Comparison of ENCODE assay signal across 21 mouse cellular contexts in the genomic region with DNA sequence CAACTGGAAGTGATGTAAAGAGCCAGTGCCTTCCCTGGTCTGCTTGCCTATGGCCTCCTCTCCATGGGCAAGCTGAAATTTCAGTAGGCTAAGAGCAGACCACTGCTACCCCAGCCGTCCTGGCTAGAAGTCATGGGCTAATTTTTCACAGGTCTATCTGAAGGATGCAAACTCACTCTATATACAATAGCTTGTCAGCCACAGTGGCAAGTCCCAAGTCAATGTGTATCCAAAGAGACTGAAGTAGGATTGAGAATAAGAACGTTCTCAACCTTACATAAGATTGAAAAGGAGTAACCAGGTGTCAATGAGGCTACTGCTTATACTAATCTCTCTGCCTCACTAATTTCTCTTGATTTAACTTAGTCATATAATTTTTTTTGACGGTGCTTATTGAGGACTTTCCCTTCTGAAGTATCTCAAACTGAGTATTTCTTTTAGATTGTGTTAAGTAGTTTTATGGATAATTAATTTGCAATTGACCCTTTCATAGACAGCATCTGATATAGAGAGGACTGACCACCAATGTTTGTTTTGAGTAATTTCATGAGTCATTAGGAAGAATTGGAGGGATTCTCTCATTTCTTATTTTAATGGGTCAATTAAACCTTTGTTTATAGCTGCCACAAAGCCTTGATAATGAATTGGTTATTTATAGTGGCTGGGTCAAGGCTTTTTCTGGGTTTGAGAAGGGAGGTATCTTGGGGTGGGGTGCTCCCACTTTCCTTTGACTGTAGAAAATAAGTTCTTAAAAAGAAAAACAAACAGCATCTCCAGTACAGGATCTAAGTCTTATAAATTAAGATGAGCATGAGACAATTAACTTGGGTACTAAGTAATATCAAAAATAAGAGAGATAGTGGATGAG.
DNase-seq lines count a peak whose midpoint lies in the region; ATAC-seq and TF ChIP-seq lines count a peak whose summit lies in the region.
"Had no signal": no experiment of that assay in that cellular context is flagged by ENCODE, and none has a peak within 500 bp of the region (broad histone marks: within the 10 kb centered on the region; RNA-seq: fewer than 3 reads in every experiment).

No protein-coding gene starts in this region.

- H3K36me3 ChIP-seq in kidney, embryonic 15.5 days: no peaks in the 10 kb centered on the region
- H3K36me3 ChIP-seq in kidney, postnatal 0 days (ENCODE audit: insufficient read depth, low read length): no peaks in the 10 kb centered on the region
- H3K36me3 ChIP-seq in lung, postnatal 0 days (ENCODE audit: insufficient read depth, low read length): no peaks in the 10 kb centered on the region
- H3K36me3 ChIP-seq: embryonic facial prominence, embryonic 10.5 days; embryonic facial prominence, embryonic 12.5 days; forebrain, embryonic 15.5 days had no signal

- no peaks in the 10 kb centered on the region for H3K9me3 ChIP-seq in kidney, embryonic 15.5 days (replicated peaks)
- no peaks in the 10 kb centered on the region for H3K9me3 ChIP-seq in kidney, postnatal 0 days (replicated peaks; ENCODE audit: low read length)
- H3K9me3 ChIP-seq in lung, postnatal 0 days (ENCODE audit: low read length): no peaks in the 10 kb centered on the region
- H3K9me3 ChIP-seq: embryonic facial prominence, embryonic 10.5 days; embryonic facial prominence, embryonic 12.5 days; forebrain, embryonic 13.5 days; forebrain, embryonic 15.5 days had no signal

- no peaks in the 10 kb centered on the region for H3K27me3 ChIP-seq in kidney, embryonic 15.5 days
- no peaks in the 10 kb centered on the region for H3K27me3 ChIP-seq in kidney, postnatal 0 days (ENCODE audit: insufficient read depth, low read length)
- no peaks in the 10 kb centered on the region for H3K27me3 ChIP-seq in lung, postnatal 0 days (replicated peaks; ENCODE audit: insufficient read depth, low read length)
- H3K27me3 ChIP-seq: embryonic facial prominence, embryonic 12.5 days; forebrain, embryonic 13.5 days; forebrain, embryonic 15.5 days; Patski had no signal

- TF ChIP-seq EP300 in lung, postnatal 0 days (IDR thresholded peaks at IDR 0.05): no peak

- no peak overlapping the region for H3K4me3 ChIP-seq in kidney, embryonic 15.5 days (replicated peaks)
- H3K4me3 ChIP-seq in kidney, postnatal 0 days (replicated peaks; ENCODE audit: low read depth, low read length): no peak overlapping the region
- no peak overlapping the region for H3K4me3 ChIP-seq in lung, postnatal 0 days (ENCODE audit: low read depth, low read length)
- H3K4me3 ChIP-seq: embryonic facial prominence, embryonic 10.5 days; embryonic facial prominence, embryonic 12.5 days; forebrain, embryonic 13.5 days; forebrain, embryonic 15.5 days had no signal

- no peak overlapping the region for H3K9ac ChIP-seq in kidney, embryonic 15.5 days
- no peak overlapping the region for H3K9ac ChIP-seq in kidney, postnatal 0 days (ENCODE audit: low read depth, low read length)
- H3K9ac ChIP-seq in lung, postnatal 0 days (replicated peaks; ENCODE audit: low read depth): no peak overlapping the region
- H3K9ac ChIP-seq: embryonic facial prominence, embryonic 12.5 days; forebrain, embryonic 13.5 days; forebrain, embryonic 15.5 days had no signal

- 0 out of 2 replicates have a peak overlapping the region, but pooled peaks have one; percentile 27 for H3K27ac ChIP-seq in kidney, embryonic 15.5 days
- no peak overlapping the region for H3K27ac ChIP-seq in kidney, postnatal 0 days
- H3K27ac ChIP-seq in lung, postnatal 0 days (ENCODE audit: low read length): no peak overlapping the region
- H3K27ac ChIP-seq: embryonic facial prominence, embryonic 10.5 days; embryonic facial prominence, embryonic 12.5 days; forebrain, embryonic 13.5 days; forebrain, embryonic 15.5 days had no signal

- ATAC-seq in kidney, embryonic 15.5 days (replicated peaks; ENCODE audit: low FRiP score): peak; percentile 80
- ATAC-seq in kidney, postnatal 0 days (replicated peaks; ENCODE audit: low FRiP score, low read depth): no peak
- ATAC-seq in lung, postnatal 0 days: no peak
- ATAC-seq: activated CD4-positive, CD25-positive, alpha-beta regulatory T cell, adult 4 months; forebrain, embryonic 13.5 days; forebrain, embryonic 15.5 days; Patski had no signal

- no peak overlapping the region for H3K4me2 ChIP-seq in kidney, embryonic 15.5 days
- no peak overlapping the region for H3K4me2 ChIP-seq in kidney, postnatal 0 days (ENCODE audit: low read length)
- H3K4me2 ChIP-seq in lung, postnatal 0 days (replicated peaks; ENCODE audit: low read depth, low read length): no peak overlapping the region
- H3K4me2 ChIP-seq: embryonic facial prominence, embryonic 12.5 days; forebrain, embryonic 13.5 days; forebrain, embryonic 15.5 days had no signal

- H3K4me1 ChIP-seq in kidney, embryonic 15.5 days: no peaks in the 10 kb centered on the region
- no peaks in the 10 kb centered on the region for H3K4me1 ChIP-seq in kidney, postnatal 0 days (replicated peaks; ENCODE audit: insufficient read depth, low read length)
- no peaks in the 10 kb centered on the region for H3K4me1 ChIP-seq in lung, postnatal 0 days (ENCODE audit: insufficient read depth, low read depth, low read length)
- H3K4me1 ChIP-seq: embryonic facial prominence, embryonic 10.5 days; embryonic facial prominence, embryonic 12.5 days; forebrain, embryonic 15.5 days had no signal

- no peak for TF ChIP-seq CTCF in kidney, postnatal 0 days (IDR thresholded peaks at IDR 0.05; ENCODE audit: low read depth)
- TF ChIP-seq CTCF in lung, postnatal 0 days (IDR thresholded peaks at IDR 0.05): no peak

- no peak for DNase-seq in kidney, adult 11 months
- peak; percentile 18 for DNase-seq in kidney, postnatal 0 days (ENCODE audit: low spot score)
- DNase-seq in kidney, postnatal 14 days: no peak
- DNase-seq in retina, postnatal 1 day: peak; percentile 11
- no peak for DNase-seq in retina, embryonic 14.5 days (ENCODE audit: low spot score)
- DNase-seq in lung, postnatal 0 days (ENCODE audit: low spot score): no peak
- DNase-seq: adrenal gland, adult 8-10 months; adrenal gland, postnatal 14 days; adrenal gland, postnatal 36 days; cerebellum, adult 11-12 months; cerebellum, adult 2 months; cerebellum, adult 9-10 months; cerebellum, postnatal 10 days; cerebellum, postnatal 25 days had no signal

- WGBS in kidney, embryonic 15.5 days: 43% methylated on average over 3 of the region's 3 CpGs
- 38% methylated on average over 3 of the region's 3 CpGs for WGBS in kidney, postnatal 0 days
- WGBS in lung, postnatal 0 days: 76% methylated on average over 3 of the region's 3 CpGs

Comparison
In these comparisons a context has a peak if more than half of its experiments do, and no peak if none do; other contexts are left out.
1. DNase-seq: peak in kidney, postnatal 0 days (single experiment) and retina, postnatal 1 day (single experiment); none in kidney, adult 11 months (single experiment), kidney, postnatal 14 days (single experiment), retina, embryonic 14.5 days (single experiment) and lung, postnatal 0 days (single experiment).